Mouse (Mus musculus) hindbrain, embryonic 11.5 days (tissue): ENCODE measurements around the gene Tcf7l2. TPM values are rescaled to one million over a fixed set of nuclear protein-coding genes. Genes with fewer than 3 reads are reported as not detected.

Experiments
- ATAC-seq: fragments of 200-750 bp; cut with Nextera tagmentation; 2 replicates; pipeline ENCODE4 v1.8.0; 2017; ENCODE audit warnings: mild to moderate bottlenecking, moderate TSS enrichment, moderate library complexity; ENCODE audit not compliant: low FRiP score
- DNase-seq: peaks from one replicate; pipeline ENCODE4 v3.0.0-alpha.2; 2015; ENCODE audit warnings: low spot score
- H3K27ac ChIP-seq: fragments of 300-500 bp; sonication (generic); 2 replicates; pipeline ENCODE4 v1.5.1; 2014; ENCODE audit warnings: mild to moderate bottlenecking, low read depth, low read length
- H3K27me3 ChIP-seq: fragments of 300-500 bp; sonication (generic); 2 replicates; pipeline ENCODE4 v1.6.1; 2014; ENCODE audit warnings: mild to moderate bottlenecking, low read length, moderate library complexity, mixed read lengths; ENCODE audit not compliant: control insufficient read depth, insufficient read depth
- H3K36me3 ChIP-seq: fragments of 300-500 bp; sonication (generic); 2 replicates; pipeline ENCODE4 v1.6.1; 2014; ENCODE audit warnings: mild to moderate bottlenecking, low read length, moderate library complexity, mixed read lengths; ENCODE audit not compliant: control insufficient read depth, insufficient read depth
- H3K4me1 ChIP-seq: fragments of 300-500 bp; sonication (generic); replicated peaks from 2 replicates; pipeline ENCODE4 v1.6.1; 2014; ENCODE audit warnings: low read length, mixed read lengths; ENCODE audit not compliant: control insufficient read depth, insufficient read depth
- H3K4me2 ChIP-seq: fragments of 300-500 bp; sonication (generic); replicated peaks from 2 replicates; pipeline ENCODE4 v1.6.1; 2014; ENCODE audit warnings: mild to moderate bottlenecking, low read depth, low read length
- H3K4me3 ChIP-seq: fragments of 300-500 bp; sonication (generic); 2 replicates; pipeline ENCODE4 v1.5.1; 2014; ENCODE audit warnings: low read depth, low read length
- H3K9ac ChIP-seq: fragments of 300-500 bp; sonication (generic); 2 replicates; pipeline ENCODE4 v1.6.1; 2014; ENCODE audit warnings: low read depth, low read length
- H3K9me3 ChIP-seq: fragments of 300-500 bp; sonication (generic); 2 replicates; pipeline ENCODE4 v1.6.1; 2016; ENCODE audit warnings: low read length; ENCODE audit not compliant: control insufficient read depth
- WGBS: fragments of 180-500 bp; shearing (Covaris S2); extraction: QIAGEN DNeasy Blood & Tissue Kit; methylation state at CpG from one replicate; pipeline ENCODE4 v1.1.7; 2014; 5-methylcytosine and 5-hydroxymethylcytosine counted together
- polyA plus RNA-seq: library from polyadenylated mRNA; unstranded; fragments of >200 nt; fragmentation: Nextera tagmentation; extraction: Ambion mirVana; gene quantifications from 2 replicates; pipeline ENCODE4 v1.2.1, GENCODE M21; 2014

The Tcf7l2 gene
- polyA plus RNA-seq, 1 experiment from 2014 or later: 76.9 TPM

GRCm38 (mm10) chr19:55788285-55788904, 46.8 kb downstream of the Tcf7l2 start:
- Histone ChIP-seq H3K4me3 (no peak overlapping the region), H3K4me2 (no peak overlapping the region), H3K4me1 (peaks cover 6% of the 10 kb centered on the region; the same call in 1 of the 2 replicates), H3K27me3 (no peaks in the 10 kb centered on the region), H3K27ac (peak overlapping the region; percentile 63), H3K9ac (no peak overlapping the region), H3K9me3 (no peaks in the 10 kb centered on the region), H3K36me3 (no peaks in the 10 kb centered on the region)
- ATAC-seq (peak; percentile 86), DNase-seq (peak; percentile 77)
- WGBS: 6% methylated on average over 7 of the region's 7 CpGs

DNA sequence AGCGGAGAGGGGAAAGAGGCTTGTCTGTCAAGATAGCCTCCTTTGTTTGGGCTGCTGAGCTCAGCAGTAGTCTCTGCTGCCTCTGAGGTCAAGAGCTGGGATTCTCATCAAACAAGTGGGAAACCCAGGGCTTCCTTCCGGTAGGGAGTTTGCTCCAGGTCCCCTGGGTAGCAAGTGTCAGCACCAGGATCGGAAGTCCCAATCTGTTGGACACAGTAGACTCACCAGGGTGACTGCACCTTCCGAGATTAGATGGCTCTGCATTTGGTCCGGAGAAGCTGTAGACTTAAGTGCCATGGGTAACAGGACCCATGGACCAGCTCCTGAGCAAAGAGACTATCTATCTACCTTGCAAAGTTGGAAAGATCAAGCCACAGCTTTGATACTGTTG, 47.3 kb downstream of the Tcf7l2 start:
- H3K4me1 ChIP-seq: peaks cover 6% of the 10 kb centered on the region; the same call in 1 of the 2 replicates
- DNase-seq (no peak), ATAC-seq (peak; percentile 29; the same call in 1 of the 2 replicates)
- H3K9ac ChIP-seq: no peak overlapping the region
- 30% methylated on average over 5 of the region's 5 CpGs for WGBS
- peak overlapping the region; percentile 63 for H3K27ac ChIP-seq
- no peak overlapping the region for H3K4me3 ChIP-seq
- H3K36me3 ChIP-seq: no peaks in the 10 kb centered on the region
- H3K9me3 ChIP-seq: no peaks in the 10 kb centered on the region
- H3K27me3 ChIP-seq: no peaks in the 10 kb centered on the region
- no peak overlapping the region for H3K4me2 ChIP-seq

- Histone ChIP-seq H3K4me2 (no peak overlapping the region), H3K36me3 (no peaks in the 10 kb centered on the region), H3K9ac (no peak overlapping the region), H3K4me1 (peaks cover 6% of the 10 kb centered on the region; the same call in 1 of the 2 replicates), H3K27ac (no peak overlapping the region), H3K9me3 (no peaks in the 10 kb centered on the region), H3K4me3 (no peak overlapping the region), H3K27me3 (no peaks in the 10 kb centered on the region)
- DNase-seq: peak; percentile 20
- ATAC-seq: no peak
- 18% methylated on average over 3 of the region's 3 CpGs for WGBS
These were observed 48.2 kb downstream of the Tcf7l2 start for GRCm38 (mm10) chr19:55789838-55790237.

- 90% methylated on average over 6 of the region's 6 CpGs for WGBS
- ATAC-seq (no peak), DNase-seq (no peak)
- Histone ChIP-seq H3K4me3 (no peak overlapping the region), H3K27ac (no peak overlapping the region), H3K4me2 (no peak overlapping the region), H3K27me3 (no peaks in the 10 kb centered on the region), H3K9ac (no peak overlapping the region), H3K9me3 (no peaks in the 10 kb centered on the region), H3K36me3 (no peaks in the 10 kb centered on the region), H3K4me1 (peaks cover 6% of the 10 kb centered on the region; the same call in 1 of the 2 replicates)
These were observed 49.7 kb downstream of the Tcf7l2 start for GRCm38 (mm10) chr19:55791293-55791692.

- H3K4me3 ChIP-seq: no peak overlapping the region
- H3K9me3 ChIP-seq: no peaks in the 10 kb centered on the region
- no peak for DNase-seq
- H3K36me3 ChIP-seq: no peaks in the 10 kb centered on the region
- no peak for ATAC-seq
- no peaks in the 10 kb centered on the region for H3K27me3 ChIP-seq
- no peak overlapping the region for H3K27ac ChIP-seq
- no peak overlapping the region for H3K9ac ChIP-seq
- H3K4me2 ChIP-seq: no peak overlapping the region
- whole genome bisulfite sequencing: 88% methylated on average over 6 of the region's 6 CpGs
- H3K4me1 ChIP-seq: peaks cover 6% of the 10 kb centered on the region; the same call in 1 of the 2 replicates
These were observed 50.3 kb downstream of the Tcf7l2 start for GRCm38 (mm10) chr19:55791886-55792285.

DNA sequence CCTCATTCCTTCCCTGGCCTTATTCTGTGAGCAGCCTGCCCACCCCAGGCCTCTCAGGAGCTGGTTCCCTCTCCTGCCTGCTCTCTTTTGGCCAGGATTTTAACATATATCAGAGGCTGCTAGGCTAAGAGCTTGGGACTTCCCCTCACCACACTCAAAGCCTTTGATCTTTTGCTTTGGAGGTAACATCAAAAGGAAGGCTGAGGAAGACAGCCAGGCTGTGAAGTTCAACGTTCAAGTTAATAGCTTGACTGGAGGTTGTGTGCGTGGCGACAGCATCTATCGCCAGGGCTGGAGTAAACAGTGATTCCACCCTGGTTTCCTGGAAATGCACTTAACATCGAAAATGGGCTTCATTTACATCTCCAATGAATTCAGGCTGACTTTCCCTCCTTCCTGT, 51.0 kb downstream of the Tcf7l2 start:
- no peak for ATAC-seq
- peaks cover 6% of the 10 kb centered on the region; the same call in 1 of the 2 replicates for H3K4me1 ChIP-seq
- H3K36me3 ChIP-seq: no peaks in the 10 kb centered on the region
- H3K9ac ChIP-seq: no peak overlapping the region
- no peak overlapping the region for H3K4me2 ChIP-seq
- H3K9me3 ChIP-seq: no peaks in the 10 kb centered on the region
- WGBS: 75% methylated on average over 5 of the region's 5 CpGs
- no peak for DNase-seq
- no peak overlapping the region for H3K27ac ChIP-seq
- no peak overlapping the region for H3K4me3 ChIP-seq
- H3K27me3 ChIP-seq: no peaks in the 10 kb centered on the region

DNA sequence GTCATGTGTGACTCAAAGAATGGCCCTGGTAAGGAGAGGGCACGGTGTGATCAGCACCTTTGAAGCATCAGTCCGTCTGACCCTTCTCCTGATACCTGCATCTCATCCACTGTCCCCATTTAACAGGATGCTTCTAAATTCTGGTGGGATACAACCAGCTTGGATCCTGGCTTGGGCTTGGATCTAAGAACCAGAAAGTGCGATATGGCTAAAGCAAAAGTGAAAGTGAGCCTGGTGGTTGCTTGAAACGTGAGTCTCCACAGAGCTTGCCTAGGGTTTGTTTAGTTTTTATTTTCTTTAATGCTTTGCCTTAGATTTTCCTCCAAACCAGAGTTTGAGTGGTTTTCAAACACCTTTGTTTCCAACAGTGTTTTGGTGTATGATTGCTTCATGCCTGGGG, 51.4 kb downstream of the Tcf7l2 start:
- WGBS: 84% methylated on average over 4 of the region's 4 CpGs

DNA sequence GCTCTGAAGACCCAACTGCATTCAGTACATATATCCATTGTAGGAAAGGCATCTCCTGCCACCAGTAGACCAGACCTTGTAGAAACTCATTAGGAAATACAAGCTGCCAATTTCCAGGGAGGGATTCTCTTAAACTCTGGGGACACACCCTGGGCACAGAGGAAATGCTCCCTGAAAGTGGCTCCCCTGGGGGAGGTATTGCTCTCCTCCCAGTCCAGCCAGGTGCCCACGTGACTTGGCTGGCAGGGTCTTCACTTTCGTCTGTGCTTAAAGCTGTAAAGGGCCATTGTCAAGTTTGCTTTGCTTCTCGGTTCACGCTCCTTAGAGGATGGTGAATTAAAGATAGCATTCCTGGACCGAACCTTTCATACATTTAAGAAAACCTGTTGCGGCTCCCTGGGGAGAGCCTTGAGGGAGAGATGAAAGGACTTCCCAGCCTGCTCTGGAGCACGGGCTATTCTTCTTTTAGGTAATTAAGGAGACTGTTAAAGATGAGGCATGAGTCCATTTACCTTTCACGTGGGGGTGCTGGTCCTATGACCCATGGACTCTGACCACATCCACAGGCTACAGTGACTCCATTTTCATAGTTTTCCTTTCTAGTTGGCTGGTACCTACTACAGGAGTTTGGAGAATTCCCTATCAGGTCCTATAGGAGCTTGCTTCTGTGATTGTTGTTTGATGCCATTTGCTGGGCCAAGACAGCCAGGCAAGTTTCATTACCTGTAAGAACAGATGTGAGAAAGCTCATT, 52.8 kb downstream of the Tcf7l2 start:
- Histone ChIP-seq H3K27ac (no peak overlapping the region), H3K4me1 (0 out of 2 replicates have a peak, but pooled peaks cover 3% of the 10 kb centered on the region), H3K4me2 (no peak overlapping the region), H3K9me3 (no peaks in the 10 kb centered on the region), H3K36me3 (no peaks in the 10 kb centered on the region), H3K27me3 (no peaks in the 10 kb centered on the region), H3K4me3 (no peak overlapping the region), H3K9ac (no peak overlapping the region)
- DNase-seq (no peak), ATAC-seq (no peak)
- 64% methylated on average over 8 of the region's 8 CpGs for WGBS

More for the DNA sequence above, 51.4 kb downstream of the Tcf7l2 start:
- no peaks in the 10 kb centered on the region for H3K27me3 ChIP-seq
- H3K4me2 ChIP-seq: no peak overlapping the region
- ATAC-seq: no peak
- peaks cover 6% of the 10 kb centered on the region; the same call in 1 of the 2 replicates for H3K4me1 ChIP-seq
- no peak for DNase-seq
- H3K9ac ChIP-seq: no peak overlapping the region
- no peaks in the 10 kb centered on the region for H3K36me3 ChIP-seq
- no peak overlapping the region for H3K27ac ChIP-seq
- H3K4me3 ChIP-seq: no peak overlapping the region
- no peaks in the 10 kb centered on the region for H3K9me3 ChIP-seq

DNA sequence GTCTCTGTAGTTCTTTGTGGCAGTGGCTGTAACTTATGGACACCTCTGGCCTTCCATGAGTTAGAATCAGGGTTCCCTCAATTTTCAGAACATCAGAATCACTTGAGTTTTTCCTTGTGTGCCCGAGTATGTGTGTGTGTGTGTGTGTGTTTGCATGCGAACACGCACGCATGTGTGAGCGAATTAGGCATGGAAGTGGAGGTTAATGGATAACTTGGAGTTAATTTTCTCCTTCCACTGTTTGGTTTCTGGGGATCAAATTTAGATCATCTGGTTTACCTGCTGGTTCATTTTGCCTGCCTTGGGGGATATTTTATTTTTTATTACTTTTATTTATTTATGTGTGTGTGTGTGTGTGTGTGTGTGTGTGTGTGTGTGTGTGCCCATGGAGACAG, 53.3 kb downstream of the Tcf7l2 start:
- H3K9ac ChIP-seq: no peak overlapping the region
- ATAC-seq (no peak), DNase-seq (no peak)
- H3K27me3 ChIP-seq: no peaks in the 10 kb centered on the region
- no peak overlapping the region for H3K4me2 ChIP-seq
- no peak overlapping the region for H3K27ac ChIP-seq
- no peak overlapping the region for H3K4me3 ChIP-seq
- 96% methylated on average over 5 of the region's 5 CpGs for WGBS
- no peaks in the 10 kb centered on the region for H3K9me3 ChIP-seq
- H3K36me3 ChIP-seq: no peaks in the 10 kb centered on the region
- no peaks in the 10 kb centered on the region for H3K4me1 ChIP-seq
